Mouse (Mus musculus): ENCODE data around the gene Armc2.

Gene Armc2

DNA sequence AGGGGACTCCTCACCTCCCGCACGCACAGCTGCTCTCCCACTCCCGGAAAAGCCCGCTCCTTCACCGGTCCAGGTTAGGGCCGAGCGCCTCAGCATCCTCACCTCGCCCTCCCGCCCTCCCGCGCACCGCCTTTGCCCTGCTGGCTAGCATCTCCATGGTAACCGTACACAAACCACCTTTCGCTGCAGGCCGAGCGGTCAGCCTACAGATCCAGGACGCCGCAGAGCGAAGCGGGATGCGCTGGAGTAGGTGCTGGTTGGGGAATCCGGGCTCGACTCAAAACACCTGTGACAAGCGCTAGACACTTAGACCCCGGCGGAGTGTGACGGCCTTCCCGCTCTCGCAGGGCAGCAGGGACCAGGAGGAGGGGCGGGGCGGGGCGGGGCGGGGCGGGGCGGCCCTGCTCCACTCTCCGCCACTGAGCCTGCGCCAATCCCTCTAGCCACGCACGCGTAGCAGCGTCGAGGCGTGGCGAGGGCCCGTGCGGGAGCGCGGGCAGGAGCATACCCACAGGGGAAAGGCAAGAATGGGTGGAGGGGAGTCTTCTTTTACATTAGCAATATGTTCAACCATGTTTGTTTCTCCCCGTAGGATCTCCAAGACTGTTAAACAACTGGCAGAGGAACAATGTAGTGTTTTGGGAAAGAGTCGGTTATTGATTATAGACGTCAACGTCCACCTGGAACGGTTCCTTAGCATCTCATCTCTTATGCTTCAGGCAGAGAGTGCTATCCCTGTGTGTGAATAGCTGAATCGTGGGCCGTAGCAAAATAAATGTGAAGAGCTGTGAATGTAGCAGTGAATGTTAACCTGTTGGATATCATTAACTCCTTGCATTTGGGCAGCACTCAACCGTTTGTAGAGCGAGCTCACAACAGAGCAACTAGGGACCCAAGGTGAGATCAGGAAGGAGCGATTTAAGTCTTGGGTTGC is at the start of gene Armc2:
TSS of gene Armc2 (minus strand) at position 427 of the 934 bp plus-strand sequence.
- no peak for DNase-seq (ENCODE audit: low read depth)

DNA sequence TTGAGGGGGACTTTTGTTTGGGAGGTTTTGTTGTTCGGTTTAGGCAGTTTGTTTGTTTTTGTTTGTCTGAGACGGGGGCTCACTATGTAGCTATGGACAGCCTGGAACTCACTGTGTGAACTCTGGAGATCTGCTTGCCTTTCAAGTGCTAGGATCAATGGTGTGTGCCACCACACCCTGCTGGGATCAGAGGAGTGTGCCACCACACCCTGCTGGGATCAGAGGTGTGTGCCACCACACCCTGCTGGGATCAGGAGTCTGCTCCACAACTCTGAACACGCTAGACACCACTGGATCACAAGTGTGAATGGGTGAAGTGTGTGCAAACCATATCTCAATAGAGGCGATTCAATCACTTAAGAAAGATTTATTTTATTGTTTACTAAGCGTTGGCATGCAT is 46.2 kb upstream of the Armc2 start:
- DNase-seq (ENCODE audit: low read depth) = no peak

DNA sequence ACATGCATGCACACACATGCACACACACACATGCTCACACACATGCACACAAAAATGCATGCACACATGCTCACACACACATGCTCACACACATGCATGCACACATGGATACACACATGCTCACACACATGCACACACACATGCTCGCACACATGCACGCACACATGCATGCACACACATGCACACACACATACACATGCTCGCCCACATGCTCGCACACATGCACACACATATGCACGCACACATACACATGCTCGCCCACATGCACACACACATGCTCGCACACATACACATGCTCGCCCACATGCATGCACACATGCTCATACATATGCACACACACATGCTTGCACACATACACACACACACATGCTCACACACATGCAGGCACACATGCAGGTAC is 41.3 kb upstream of the Armc2 start:
- no peak for DNase-seq (ENCODE audit: low read depth)

DNA sequence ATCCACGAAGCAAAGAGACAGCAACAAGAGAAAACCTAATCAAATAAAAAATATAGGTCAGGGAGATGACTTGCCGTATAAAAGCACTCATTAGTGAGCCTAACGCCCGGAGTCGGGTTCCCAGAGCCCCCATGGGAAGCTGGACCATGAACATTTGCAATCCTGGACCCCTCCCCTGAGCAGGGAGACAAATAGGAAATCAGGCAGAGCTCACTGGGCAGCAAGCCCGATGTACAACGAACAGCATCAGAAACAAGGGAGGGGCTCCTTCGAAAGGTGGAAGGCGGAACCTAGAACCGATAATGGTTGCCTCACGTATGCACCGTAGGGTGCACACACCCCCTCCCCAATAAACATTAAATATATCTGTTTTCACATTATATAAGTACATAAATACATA is 39.5 kb upstream of the Armc2 start:
- DNase-seq (ENCODE audit: low read depth) = peak; percentile 75

DNA sequence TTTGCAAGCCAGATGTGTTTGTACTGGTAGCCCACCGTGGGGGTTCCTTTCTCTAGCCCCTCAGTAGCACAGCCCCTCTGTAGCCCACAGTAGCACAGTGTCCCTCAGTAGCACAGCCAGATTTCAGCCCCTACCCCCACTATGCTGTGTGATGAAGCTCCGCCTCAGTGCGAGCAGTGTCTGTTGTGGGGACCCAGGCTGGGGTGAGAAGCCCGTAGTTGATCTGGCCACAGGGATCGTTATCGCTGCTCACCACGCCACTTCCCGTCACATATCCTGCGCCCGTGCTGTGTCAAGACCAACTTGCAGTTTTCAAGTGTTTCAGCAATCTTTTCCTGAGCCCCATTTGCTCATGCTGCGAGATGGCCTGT is 39.0 kb upstream of the Armc2 start:
- peak; percentile 98 for DNase-seq (ENCODE audit: low read depth)

DNA sequence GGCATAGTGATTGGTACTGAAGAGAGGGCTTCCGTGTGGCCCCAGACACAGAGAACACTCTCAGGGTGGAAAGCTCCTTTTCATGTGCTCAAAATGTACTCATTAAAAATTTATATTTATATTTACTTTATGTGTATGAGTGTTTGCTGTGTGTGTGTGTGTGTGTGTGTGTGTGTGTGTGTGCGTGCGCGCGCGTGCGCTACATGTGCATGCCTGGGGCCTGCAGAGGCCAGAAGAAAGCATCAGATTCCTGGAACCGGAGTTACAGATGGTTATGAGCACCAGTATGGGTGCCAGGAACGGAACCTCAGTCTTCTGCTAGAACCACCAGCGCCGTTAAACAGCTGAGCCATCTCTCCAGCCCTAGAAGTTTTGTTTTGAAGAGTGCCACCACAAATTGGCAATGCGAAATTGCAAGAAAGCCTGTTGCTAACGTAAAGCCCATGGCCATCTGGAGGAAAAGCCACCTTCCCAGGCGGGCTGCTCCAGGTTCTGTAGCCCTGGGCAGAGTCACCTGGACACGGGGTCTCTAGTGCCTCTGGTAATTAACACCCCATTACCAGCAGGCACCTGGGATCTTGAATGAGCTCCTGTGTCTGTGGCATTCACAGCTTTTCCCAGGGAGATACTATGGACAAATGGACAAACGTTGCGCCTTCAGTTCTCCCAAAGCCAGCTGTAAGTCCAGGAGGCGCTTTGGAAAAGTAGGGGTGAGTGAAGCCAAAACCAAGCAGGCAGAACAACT is 38.4 kb upstream of the Armc2 start:
- DNase-seq (ENCODE audit: low read depth) = no peak

DNA sequence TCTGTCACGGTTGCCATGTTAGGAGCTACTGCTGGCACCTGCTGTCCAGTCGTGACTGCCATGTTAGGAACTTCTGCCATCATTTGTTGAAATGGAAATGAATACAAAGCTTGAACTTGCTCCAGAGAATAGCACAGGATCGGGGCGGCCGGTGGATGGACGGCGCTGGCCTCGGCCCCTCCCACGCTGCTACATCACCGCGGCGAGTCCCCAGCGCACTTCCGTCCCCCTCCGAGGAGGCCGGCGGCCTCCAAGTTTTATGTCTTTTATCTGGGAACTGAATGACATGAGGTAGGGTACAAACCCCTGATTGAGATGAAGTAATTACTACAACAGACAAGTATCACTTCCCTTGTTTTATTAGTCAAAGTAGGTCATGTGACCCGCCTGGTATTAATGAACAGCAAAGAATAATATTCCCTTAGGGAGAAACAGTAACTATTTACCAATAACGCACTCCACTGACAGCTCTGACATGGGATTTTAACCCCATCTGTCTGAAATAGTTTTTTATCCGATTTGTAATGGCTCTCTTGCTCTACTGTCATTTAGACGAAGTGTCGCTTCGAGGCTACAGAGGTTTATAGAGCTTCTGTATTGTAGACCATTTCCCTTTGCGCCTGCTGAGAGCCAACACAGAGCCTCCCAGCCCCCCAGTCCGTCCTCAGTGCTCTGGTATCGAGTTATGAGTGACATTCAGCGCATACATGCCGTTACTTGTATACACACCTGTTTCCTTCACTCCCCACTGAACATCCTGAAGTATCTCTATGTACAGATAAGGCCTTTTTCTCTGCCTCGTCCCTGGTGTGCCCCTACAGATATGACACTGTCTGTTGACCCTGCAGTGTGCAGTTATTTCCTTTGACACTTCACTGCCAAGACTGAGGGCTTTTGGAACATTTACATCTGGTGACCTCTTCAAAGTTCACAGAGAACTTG is 37.3 kb upstream of the Armc2 start:
- DNase-seq (ENCODE audit: low read depth) = peak; percentile 97

DNA sequence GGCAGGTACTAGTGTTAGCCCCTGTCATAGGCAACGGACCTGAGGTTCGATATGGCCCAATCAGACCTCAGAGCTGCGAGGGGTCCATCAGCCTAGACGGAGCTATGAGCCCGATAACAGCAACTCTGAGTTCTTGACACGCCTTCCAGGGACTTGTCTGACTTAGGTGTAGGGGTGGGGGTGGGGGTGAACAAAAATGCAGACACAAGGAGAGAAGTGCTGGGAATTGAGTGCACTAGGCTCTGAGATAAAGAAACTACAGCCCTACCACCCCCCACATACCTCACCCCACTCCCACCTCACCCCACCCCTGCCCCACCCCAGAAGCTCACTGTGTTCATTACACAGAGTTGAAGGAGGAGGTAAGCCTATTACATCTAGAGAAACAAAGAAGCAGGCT is 32.8 kb upstream of the Armc2 start:
- no peak for DNase-seq (ENCODE audit: low read depth)

DNA sequence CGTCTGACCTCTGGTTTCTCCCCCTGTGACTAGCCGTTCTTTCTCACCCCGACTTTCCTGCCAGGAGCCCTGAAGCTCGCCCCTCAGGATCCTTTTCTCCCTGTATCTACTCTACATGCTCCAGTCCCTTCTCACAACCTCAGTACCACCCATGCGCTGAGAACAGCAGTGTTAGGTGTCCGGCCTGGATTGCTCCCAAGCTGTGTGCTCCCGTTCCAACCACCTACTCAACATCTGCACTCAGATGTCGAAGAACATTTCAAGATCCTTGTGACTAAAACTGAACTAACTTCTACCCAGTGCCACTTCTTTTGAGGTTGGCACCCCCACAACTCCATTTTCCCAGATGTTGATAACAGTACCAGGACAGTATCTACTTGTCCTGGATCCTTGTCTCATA is 30.4 kb upstream of the Armc2 start:
- no peak for DNase-seq (ENCODE audit: low read depth)

DNA sequence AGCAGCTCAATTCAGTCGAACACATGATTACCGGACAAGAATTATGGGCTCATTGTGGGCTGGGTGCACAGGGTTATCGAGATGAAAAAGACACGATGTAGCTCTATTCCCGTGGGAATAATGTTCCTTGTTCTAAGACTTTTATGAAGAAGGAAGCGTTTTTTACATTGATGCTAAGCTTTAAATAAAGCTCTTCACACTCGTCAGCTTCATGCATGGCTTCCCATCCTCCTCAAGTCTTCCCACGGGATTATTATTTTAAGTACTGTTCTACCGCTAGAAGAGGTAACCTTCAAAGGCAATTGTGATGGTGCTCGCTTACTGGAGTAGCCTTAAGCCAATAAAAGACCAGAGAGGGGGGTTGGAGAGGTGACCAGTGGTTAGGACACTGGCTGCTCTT is 26.3 kb upstream of the Armc2 start:
- no peak for DNase-seq (ENCODE audit: low read depth)

DNA sequence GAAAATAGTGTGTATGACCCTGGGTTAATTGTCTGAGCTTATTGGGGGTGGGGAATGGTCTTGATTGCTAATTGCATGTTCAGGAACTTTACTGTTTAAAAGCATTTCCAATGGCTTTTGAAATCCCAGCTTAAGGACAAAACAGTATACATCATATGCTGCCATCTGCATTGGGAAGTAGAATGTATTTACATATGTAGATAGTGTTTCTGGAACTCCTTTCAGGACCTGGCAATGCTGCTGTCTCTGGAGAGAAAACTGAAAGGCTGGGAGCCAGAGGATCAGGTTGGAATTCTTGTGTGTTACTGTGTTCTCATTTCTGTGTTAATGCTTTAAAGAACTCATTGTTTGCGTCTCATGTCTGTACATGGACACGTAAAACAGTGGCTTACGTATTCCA is 25.1 kb upstream of the Armc2 start:
- DNase-seq (ENCODE audit: low read depth) = no peak

DNA sequence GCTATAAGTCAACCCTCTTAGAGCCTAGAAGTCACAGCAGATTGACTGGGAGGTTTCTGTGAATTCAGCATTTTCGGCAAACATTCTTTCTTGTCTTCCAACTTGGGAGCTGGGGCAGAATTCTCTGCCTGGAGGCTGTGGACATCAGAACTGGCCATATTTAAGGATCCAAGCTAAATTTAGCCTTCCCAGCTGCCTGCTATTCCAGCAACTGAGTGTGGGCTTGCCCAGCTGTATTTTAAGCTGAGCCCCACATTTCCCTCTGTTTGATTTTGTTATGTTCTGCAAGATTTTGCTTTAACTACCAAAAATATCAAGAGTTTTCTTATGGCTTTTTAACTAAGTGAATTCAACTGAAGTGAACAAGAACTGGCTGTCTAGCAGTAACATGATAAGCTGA is 24.6 kb upstream of the Armc2 start:
- DNase-seq (ENCODE audit: low read depth) = no peak

DNA sequence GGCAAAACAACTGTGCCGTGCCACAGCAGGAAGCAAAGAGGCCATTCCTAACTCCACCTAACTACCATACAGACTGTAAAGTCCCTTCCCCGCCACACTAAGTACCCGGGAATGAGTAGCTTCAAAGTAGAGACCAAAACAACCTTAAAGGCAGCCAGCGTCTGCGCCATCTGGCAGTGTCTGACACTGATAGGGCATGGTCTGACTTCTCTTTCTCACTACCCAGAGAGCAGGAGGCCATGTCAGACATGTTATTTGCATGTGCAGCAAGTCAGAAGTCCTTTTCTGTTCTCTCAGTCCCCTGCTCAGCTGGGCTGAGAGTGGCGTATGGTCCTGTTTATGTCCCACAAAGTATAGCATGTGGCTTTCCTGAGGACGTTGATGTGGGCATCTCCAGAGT is 23.8 kb upstream of the Armc2 start:
- DNase-seq (ENCODE audit: low read depth) = no peak

DNA sequence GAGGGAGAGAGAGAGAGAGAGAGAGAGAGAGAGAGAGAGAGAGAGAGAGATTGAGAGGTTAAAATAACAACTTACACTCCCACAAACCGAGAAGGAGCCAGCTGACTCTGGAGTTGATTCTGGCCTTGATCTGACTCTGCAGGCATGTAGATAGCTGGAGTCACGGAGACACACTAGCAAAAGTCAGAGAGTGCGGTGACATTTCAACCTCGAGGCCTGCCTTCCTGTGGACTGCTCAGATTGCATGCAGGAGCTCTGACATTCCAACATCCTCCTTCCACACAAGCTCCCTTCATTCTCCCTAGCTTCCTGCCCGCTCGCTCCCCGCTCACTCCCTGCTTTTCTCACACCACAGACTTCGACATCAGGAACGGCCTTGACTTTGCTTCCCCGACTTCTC is 20.3 kb upstream of the Armc2 start:
- no peak for DNase-seq (ENCODE audit: low read depth)

DNA sequence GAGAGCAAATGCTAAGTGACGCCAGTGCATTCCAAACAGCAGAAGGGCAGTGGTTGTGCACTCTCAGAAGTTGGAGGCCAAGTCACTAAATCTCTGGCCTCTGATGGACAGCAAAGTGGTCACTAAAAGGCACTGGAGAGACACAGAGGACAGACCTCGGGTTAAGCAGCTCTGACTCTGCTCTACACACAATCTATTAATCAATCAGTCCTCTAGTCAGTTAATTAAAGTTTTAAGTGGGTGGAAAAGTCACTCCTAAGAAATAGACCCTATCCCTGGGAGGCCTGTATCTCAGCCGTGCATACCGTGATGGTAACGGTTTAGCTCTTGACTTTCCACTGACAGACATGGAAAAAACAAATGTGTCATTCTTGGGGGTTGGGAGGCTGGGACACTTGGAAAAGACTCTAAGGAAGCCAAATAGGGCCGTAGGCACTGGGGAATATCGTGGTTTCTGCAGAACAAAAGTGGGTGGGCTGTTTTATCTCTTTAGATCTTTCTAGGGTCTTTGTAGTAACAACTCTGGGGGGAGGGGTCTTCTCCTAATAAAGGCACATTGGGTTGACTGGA is 19.1 kb upstream of the Armc2 start:
- no peak for DNase-seq (ENCODE audit: low read depth)

DNA sequence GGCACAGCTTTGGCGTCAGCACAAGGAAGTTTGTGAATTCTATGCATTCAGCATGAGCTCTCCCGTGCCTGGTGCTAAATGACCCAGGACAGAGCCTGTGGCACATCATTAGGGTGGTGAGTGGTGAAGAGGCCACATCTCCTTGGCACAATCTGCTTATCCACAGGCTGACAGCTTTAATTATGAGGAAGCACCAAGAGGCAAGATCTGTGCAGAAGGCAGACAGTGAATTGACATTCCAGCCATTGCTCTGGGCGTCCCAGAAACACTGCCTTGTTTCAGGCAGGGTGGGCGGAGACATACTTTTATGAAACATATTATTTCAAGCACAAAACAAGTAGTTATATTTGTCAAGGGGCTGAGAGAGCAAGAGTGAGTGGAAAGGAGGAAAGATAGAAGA is 18.6 kb upstream of the Armc2 start:
- no peak for DNase-seq (ENCODE audit: low read depth)

DNA sequence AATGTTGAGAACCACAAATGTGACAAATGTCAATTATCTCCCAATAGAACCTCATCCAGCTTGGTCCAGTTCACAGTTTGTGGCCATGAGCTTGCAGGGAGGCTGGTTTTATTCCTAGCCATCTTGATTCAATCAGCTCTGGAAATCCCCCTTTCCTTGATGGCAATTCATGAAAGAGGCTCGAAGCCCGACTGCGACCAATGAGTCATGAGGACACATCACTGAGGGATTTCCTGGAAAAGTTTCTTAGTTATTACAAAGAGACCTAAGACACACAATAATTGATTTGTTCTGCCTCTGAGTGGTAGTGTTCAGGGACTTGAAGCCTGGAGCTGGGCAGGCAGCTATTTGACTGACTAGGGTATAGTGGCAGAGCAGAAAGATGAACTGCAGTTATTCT is 15.3 kb upstream of the Armc2 start:
- DNase-seq (ENCODE audit: low read depth) = no peak

DNA sequence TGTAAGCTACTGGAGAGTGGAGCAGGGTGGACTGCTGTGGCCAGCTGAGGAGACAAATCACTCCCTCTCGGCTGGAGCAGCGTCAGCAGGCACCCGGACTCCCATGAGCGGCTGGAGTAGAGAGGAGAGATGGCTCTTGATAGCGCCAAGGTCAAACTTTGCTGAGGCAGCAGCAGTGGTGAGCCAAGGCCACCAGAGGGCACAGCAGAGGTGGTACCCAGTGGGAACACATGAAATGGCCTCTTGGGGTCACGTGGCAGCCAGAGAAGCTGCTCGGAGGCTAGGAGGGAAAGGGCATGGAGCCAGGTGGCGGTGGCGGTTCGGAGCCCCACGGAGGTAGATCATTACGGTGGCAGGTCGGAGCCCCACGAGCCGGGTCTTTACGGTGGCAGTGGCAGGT is 12.8 kb upstream of the Armc2 start:
- DNase-seq (ENCODE audit: low read depth) = peak; percentile 90

DNA sequence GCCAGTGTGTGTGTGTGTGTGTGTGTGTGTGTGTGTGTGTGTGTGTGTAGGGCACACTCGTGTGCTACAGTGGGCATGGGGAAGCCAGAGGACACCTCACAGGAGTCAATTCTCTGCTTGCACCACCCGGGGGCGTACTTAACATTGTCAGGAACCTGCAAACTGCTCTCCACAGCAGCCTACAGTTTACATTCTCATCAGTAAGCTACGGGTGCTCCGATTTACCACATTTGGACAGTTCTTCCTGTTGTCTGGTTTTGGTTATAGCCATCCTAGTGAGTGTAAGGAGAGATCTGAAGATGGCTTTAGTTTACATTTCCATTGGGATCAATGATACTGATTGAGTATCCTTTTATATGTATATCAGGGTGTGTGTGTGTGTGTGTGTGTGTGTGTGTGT is 11.3 kb upstream of the Armc2 start:
- peak; percentile 83 for DNase-seq (ENCODE audit: low read depth)

DNA sequence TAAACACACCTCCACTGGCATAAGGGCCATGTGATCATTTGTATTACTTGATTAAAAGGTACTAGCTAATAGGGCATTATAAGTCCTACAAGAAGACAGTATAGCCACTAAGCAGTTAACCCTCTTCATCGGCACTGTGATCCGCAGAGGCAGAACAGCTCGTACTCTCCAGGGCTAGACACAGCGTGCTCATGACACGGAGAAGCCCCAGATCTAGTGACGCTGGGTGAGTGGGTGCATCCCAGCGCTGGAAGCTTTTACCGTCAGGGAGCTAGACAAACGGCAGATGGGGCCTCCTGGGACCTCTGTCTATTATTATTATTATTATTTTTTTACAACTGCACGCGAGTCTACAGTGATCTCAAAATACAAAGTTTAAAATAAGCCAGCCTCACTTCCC is 9.1 kb upstream of the Armc2 start:
- DNase-seq (ENCODE audit: low read depth) = no peak

DNA sequence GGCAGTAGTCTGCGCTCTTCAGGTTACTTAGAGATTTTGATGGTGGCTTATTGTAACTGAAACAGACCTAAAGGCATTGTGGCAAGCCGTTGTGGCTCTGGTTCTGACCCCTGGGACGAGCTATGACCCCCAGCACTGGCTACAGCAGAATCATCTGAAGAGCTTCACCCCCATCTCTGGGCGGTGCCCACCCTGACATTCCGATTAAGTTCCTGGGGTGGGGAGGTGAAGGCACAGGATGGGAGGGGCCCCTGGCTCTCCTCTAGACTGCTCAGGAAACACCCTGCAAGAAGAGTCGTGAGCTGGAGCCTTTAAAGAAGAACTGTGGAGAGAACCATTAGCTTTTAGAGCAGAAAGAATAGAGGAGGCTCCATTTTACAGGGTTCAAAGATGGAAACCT is 6.2 kb upstream of the Armc2 start:
- no peak for DNase-seq (ENCODE audit: low read depth)

DNA sequence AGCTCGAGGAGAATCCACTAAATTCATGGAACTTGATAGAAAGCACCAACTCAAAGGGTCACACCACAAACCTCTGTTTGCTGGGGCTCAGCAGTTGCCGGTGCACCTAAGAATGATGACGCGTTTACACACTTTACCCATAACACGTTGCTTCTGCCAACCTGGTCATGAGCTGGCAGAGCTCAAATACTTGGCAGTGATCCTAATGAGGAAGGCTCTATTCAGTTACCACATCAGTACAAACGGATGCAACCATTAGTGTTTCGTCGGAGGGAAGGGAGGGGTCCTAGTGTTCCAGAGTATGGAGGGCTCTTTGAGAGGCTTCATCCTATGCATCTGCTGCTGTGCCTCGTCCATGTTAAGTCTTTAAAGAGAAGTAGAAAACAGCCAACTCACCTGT is 3.3 kb upstream of the Armc2 start:
- no peak for DNase-seq (ENCODE audit: low read depth)
